In genomic region chr4:62208696-62209380, GRCm38 (mm10) we compare ENCODE assay signal across 8 mouse cellular contexts. TPM values are rescaled to one million over a fixed set of nuclear protein-coding genes. Genes with fewer than 3 reads are reported as not detected.
DNase-seq lines count a peak whose midpoint lies in the region; ATAC-seq and TF ChIP-seq lines count a peak whose summit lies in the region.

No protein-coding gene starts in this region.

- peak overlapping the region; percentile 92 for H3K27ac ChIP-seq in lung, postnatal 0 days (ENCODE audit: low read length)
- H3K27ac ChIP-seq in intestine, embryonic 16.5 days (ENCODE audit: low read length), result peak overlapping the region; percentile 90
- peak overlapping the region; percentile 95 for H3K27ac ChIP-seq in neural tube, embryonic 13.5 days (replicated peaks)

- H3K9ac ChIP-seq in lung, postnatal 0 days (replicated peaks; ENCODE audit: low read depth), result peak overlapping the region; percentile 62
- H3K9ac ChIP-seq in intestine, embryonic 16.5 days (ENCODE audit: low read depth, low read length), result peak overlapping the region; percentile 88
- peak overlapping the region; percentile 87 for H3K9ac ChIP-seq in neural tube, embryonic 13.5 days

- H3K9me3 ChIP-seq in lung, postnatal 0 days (ENCODE audit: low read length), result no peaks in the 10 kb centered on the region
- H3K9me3 ChIP-seq in intestine, embryonic 16.5 days (ENCODE audit: control insufficient read depth, low read length), result no peaks in the 10 kb centered on the region
- H3K9me3 ChIP-seq in neural tube, embryonic 13.5 days, result peaks cover 6% of the 10 kb centered on the region; the same call in 1 of the 2 replicates

- TF ChIP-seq CTCF in lung, postnatal 0 days (IDR thresholded peaks at IDR 0.05), result no peak; the same call in 1 of the 2 replicates

- peaks cover under 1% of the 10 kb centered on the region; the same call in 1 of the 2 replicates for H3K36me3 ChIP-seq in lung, postnatal 0 days (ENCODE audit: insufficient read depth, low read length)
- H3K36me3 ChIP-seq in intestine, embryonic 16.5 days (ENCODE audit: control insufficient read depth, insufficient read depth, low read length), result peaks cover 1% of the 10 kb centered on the region; the same call in 1 of the 2 replicates
- peaks cover 15% of the 10 kb centered on the region for H3K36me3 ChIP-seq in neural tube, embryonic 13.5 days

- peak overlapping the region; percentile 71 for H3K4me3 ChIP-seq in lung, postnatal 0 days (ENCODE audit: low read depth, low read length)
- peak overlapping the region; percentile 87 for H3K4me3 ChIP-seq in intestine, embryonic 16.5 days (ENCODE audit: low read length)
- H3K4me3 ChIP-seq in neural tube, embryonic 13.5 days, result peak overlapping the region; percentile 63

- H3K27me3 ChIP-seq in lung, postnatal 0 days (replicated peaks; ENCODE audit: insufficient read depth, low read length), result no peaks in the 10 kb centered on the region
- H3K27me3 ChIP-seq in intestine, embryonic 16.5 days (replicated peaks; ENCODE audit: control insufficient read depth, insufficient read depth, low read length), result no peaks in the 10 kb centered on the region
- H3K27me3 ChIP-seq in neural tube, embryonic 13.5 days, result no peaks in the 10 kb centered on the region

- ATAC-seq in lung, postnatal 0 days, result peak; percentile 61
- peak; percentile 68 for ATAC-seq in intestine, embryonic 16.5 days
- peak; percentile 54 for ATAC-seq in neural tube, embryonic 13.5 days (ENCODE audit: low read depth)

- peak overlapping the region; percentile 66 for H3K4me2 ChIP-seq in lung, postnatal 0 days (replicated peaks; ENCODE audit: low read depth, low read length)
- peak overlapping the region; percentile 67 for H3K4me2 ChIP-seq in intestine, embryonic 16.5 days (ENCODE audit: low read depth, low read length)
- H3K4me2 ChIP-seq in neural tube, embryonic 13.5 days, result peak overlapping the region; percentile 68

- peak; percentile 40 for DNase-seq in embryo, embryonic 10 days (ENCODE audit: low spot score)
- DNase-seq in embryo, embryonic 10.5 days (ENCODE audit: low spot score), result no peak
- DNase-seq in lung, postnatal 0 days (ENCODE audit: low spot score), result no peak
- DNase-seq in lung, postnatal 14 days, result no peak
- DNase-seq in yolk sac, embryonic 10.5 days (ENCODE audit: low spot score), result no peak
- DNase-seq in ovary, postnatal 10 days (ENCODE audit: low spot score), result no peak

- peak; percentile 34; the same call in 1 of the 2 replicates for TF ChIP-seq EP300 in lung, postnatal 0 days (IDR thresholded peaks at IDR 0.05)

- H3K4me1 ChIP-seq in lung, postnatal 0 days (ENCODE audit: insufficient read depth, low read depth, low read length), result peaks cover 2% of the 10 kb centered on the region; the same call in 1 of the 2 replicates
- peaks cover 7% of the 10 kb centered on the region; the same call in 1 of the 2 replicates for H3K4me1 ChIP-seq in intestine, embryonic 16.5 days (ENCODE audit: control insufficient read depth, insufficient read depth, low read length)
- peaks cover 19% of the 10 kb centered on the region for H3K4me1 ChIP-seq in neural tube, embryonic 13.5 days (replicated peaks)

- 3% methylated on average over 19 of the region's 19 CpGs for WGBS in lung, postnatal 0 days
- 4% methylated on average over 19 of the region's 19 CpGs for WGBS in intestine, embryonic 16.5 days
- WGBS in neural tube, embryonic 13.5 days, result 5% methylated on average over 19 of the region's 19 CpGs

RNA-seq across cellular contexts. Expression of gene Zfp37, which starts 22.0 kb away (rescaled TPM):
- polyA plus RNA-seq in lung, postnatal 0 days (2015; fragmentation: Nextera tagmentation; extraction: Ambion mirVana), result 3.4 and 3.5 TPM in 2 replicates
- polyA plus RNA-seq in intestine, embryonic 16.5 days (2015; fragmentation: Nextera tagmentation; extraction: Ambion mirVana), result 4.8 and 5.3 TPM in 2 replicates
- 24.9 and 30.6 TPM in 2 replicates for polyA plus RNA-seq in neural tube, embryonic 13.5 days (2015; fragmentation: Nextera tagmentation; extraction: Ambion mirVana)

RNA-seq across cellular contexts. Expression of gene Slc31a2, which starts 53.5 kb away (rescaled TPM):
- 25.5 and 29.0 TPM in 2 replicates for polyA plus RNA-seq in lung, postnatal 0 days (2015; fragmentation: Nextera tagmentation; extraction: Ambion mirVana)
- 20.4 and 21.2 TPM in 2 replicates for polyA plus RNA-seq in intestine, embryonic 16.5 days (2015; fragmentation: Nextera tagmentation; extraction: Ambion mirVana)
- 17.7 and 18.1 TPM in 2 replicates for polyA plus RNA-seq in neural tube, embryonic 13.5 days (2015; fragmentation: Nextera tagmentation; extraction: Ambion mirVana)

RNA-seq across cellular contexts. Expression of gene Mup21, which starts 58.2 kb away (rescaled TPM):
- polyA plus RNA-seq in lung, postnatal 0 days (2015; fragmentation: Nextera tagmentation; extraction: Ambion mirVana), result not detected in 2 replicates
- polyA plus RNA-seq in intestine, embryonic 16.5 days (2015; fragmentation: Nextera tagmentation; extraction: Ambion mirVana), result not detected in 2 replicates
- polyA plus RNA-seq in neural tube, embryonic 13.5 days (2015; fragmentation: Nextera tagmentation; extraction: Ambion mirVana), result not detected in 2 replicates
